8 mouse cellular contexts compared by ENCODE assay signal in the genomic region with DNA sequence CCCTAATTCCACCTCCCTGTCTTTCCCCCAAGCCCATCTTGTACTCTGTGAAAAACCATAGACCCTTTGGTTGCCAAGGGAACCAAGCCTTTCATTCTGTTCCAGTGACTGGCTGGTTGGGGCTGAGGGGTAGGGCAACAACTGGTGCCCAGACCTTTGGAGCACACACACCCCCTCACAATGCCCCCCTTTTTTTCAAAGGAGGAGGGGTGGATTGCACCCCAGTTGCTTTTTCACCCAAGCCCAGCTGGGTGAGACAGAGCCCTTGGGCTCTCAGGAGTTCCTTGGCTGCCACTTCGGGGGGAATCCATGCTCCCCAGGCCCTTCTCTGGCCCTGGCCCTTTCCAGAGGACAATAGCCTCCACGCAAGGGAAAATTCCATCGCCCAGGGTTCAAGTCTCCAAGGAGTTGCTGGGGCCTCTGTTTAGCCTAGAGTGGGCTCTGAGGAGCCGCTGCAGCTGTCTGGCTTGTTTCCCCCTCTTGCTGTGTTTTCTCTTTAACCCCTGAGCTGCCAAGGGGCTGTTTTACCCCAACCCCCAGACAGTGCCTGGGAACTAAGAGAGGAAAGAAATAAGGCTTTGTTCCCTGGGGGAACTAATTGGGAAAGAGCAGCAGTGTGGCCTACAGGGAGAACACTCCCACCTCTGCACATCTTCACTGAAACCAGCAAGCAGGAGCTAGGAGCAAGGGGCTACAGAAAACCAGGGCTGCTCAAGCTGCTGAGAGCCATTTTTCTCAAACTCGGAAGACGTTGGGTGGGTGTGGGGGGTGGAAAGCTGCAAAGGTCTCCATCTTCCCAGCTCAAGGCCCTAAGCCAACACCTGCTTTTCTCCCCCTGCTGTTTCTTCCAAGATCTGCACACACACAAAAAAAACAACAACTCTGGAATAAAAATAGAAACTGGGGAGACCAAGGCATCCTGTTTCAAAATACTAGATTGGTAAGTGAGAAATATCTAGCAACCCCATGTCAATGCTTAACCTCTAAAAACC. TPM values are rescaled to one million over a fixed set of nuclear protein-coding genes. Genes with fewer than 3 reads are reported as not detected.
DNase-seq lines count a peak whose midpoint lies in the region; ATAC-seq and TF ChIP-seq lines count a peak whose summit lies in the region.

No protein-coding gene starts in this region.

- TF ChIP-seq CTCF in stomach, postnatal 0 days (IDR thresholded peaks at IDR 0.05; ENCODE audit: low read depth), result peak; percentile 59

- WGBS in stomach, postnatal 0 days, result 28% methylated on average over 6 of the region's 6 CpGs

- no peak for TF ChIP-seq EP300 in stomach, postnatal 0 days (optimal IDR thresholded peaks at IDR 0.05)

- ATAC-seq in stomach, postnatal 0 days (ENCODE audit: low FRiP score, low TSS enrichment), result peak; percentile 51

- no peak overlapping the region for H3K9ac ChIP-seq in stomach, postnatal 0 days (ENCODE audit: low read length)

- H3K36me3 ChIP-seq in stomach, postnatal 0 days (ENCODE audit: control insufficient read depth, insufficient read depth, low read length), result no peaks in the 10 kb centered on the region

- peak overlapping the region; percentile 70 for H3K27ac ChIP-seq in stomach, postnatal 0 days (replicated peaks)

- H3K4me2 ChIP-seq in stomach, postnatal 0 days (replicated peaks; ENCODE audit: low read depth), result no peak overlapping the region

- no peak overlapping the region for H3K4me3 ChIP-seq in stomach, postnatal 0 days (ENCODE audit: low read depth, low read length)

- H3K27me3 ChIP-seq in stomach, postnatal 0 days (ENCODE audit: control insufficient read depth, insufficient read depth, low read length), result no peaks in the 10 kb centered on the region

- no peaks in the 10 kb centered on the region; the same call in 1 of the 2 replicates for H3K4me1 ChIP-seq in stomach, postnatal 0 days (replicated peaks; ENCODE audit: control insufficient read depth, insufficient read depth)

- DNase-seq in kidney, postnatal 10 days, result peak; percentile 56
- DNase-seq in kidney, adult 9 months, result no peak
- peak; percentile 90 for DNase-seq in embryo, embryonic 10 days (ENCODE audit: low spot score)
- peak; percentile 48 for DNase-seq in gastrocnemius, postnatal 14 days
- DNase-seq in layer of hippocampus, adult 18-20 months (ENCODE audit: low spot score in 2 of 2), result peak; percentile 8 to 45
- peak; percentile 87 for DNase-seq in mesoderm, embryonic 11.5 days (ENCODE audit: low read depth, low spot score)
- DNase-seq in stomach, postnatal 0 days (ENCODE audit: low spot score), result no peak
- DNase-seq in yolk sac, embryonic 10.5 days (ENCODE audit: low spot score), result no peak

- H3K9me3 ChIP-seq in stomach, postnatal 0 days (ENCODE audit: control insufficient read depth, low read length), result no peaks in the 10 kb centered on the region

- intact Hi-C loops in gastrocnemius, postnatal 14 days (cut with DNase I; ENCODE audit: low total_unique reads), result no loop called here

RNA-seq across cellular contexts. Expression of gene Zfp36l1, which starts 50.1 kb away (rescaled TPM):
- total RNA-seq in gastrocnemius, postnatal 14 days (2021), result 10 to 100 TPM; 42.4 to 53.9 TPM
- total RNA-seq in layer of hippocampus, adult 18-20 months (2021), result 10 to 100 TPM; 40.0 to 53.4 TPM
- 90.8 and 98.5 TPM in 2 replicates for polyA plus RNA-seq in stomach, postnatal 0 days (2015; fragmentation: Nextera tagmentation; extraction: Ambion mirVana)

Comparison
In these comparisons a context has a peak if more than half of its experiments do, and no peak if none do; other contexts are left out.
1. DNase-seq: peak in kidney, postnatal 10 days (single experiment), embryo, embryonic 10 days (single experiment), gastrocnemius, postnatal 14 days (single experiment), layer of hippocampus, adult 18-20 months (2 of 2) and mesoderm, embryonic 11.5 days (single experiment); none in kidney, adult 9 months (single experiment), stomach, postnatal 0 days (single experiment) and yolk sac, embryonic 10.5 days (single experiment).